Mouse (Mus musculus): ENCODE measurements at regions not wholly inside any gene's neighbourhood (a gene's known extent, or its start where the extent isn't known, plus 50 kb on each side); places are given as distances from the start of the nearest gene placed in this dataset.

- no peak for DNase-seq (ENCODE audit: low read depth, low spot score)
- no peaks in the 10 kb centered on the region for H3K4me1 ChIP-seq (ENCODE audit: control insufficient read depth in 2 of 2, insufficient read depth in 2 of 2, low read length in 2 of 2, poor library complexity in 1 of 2)
- no peak for TF ChIP-seq ZNF384 (IDR thresholded peaks at IDR 0.05; ENCODE audit: low read depth, low read length)
- TF ChIP-seq CHD2 (IDR thresholded peaks at IDR 0.05; ENCODE audit: low read depth, low read length): no peak
- TF ChIP-seq ZC3H11A (IDR thresholded peaks at IDR 0.05; ENCODE audit: borderline replicate concordance, low read depth, low read length): no peak
- no peak for TF ChIP-seq HCFC1 (IDR thresholded peaks at IDR 0.05; ENCODE audit: borderline replicate concordance, insufficient read depth, low read length)
- no peak for TF ChIP-seq MAFK (IDR thresholded peaks at IDR 0.05; ENCODE audit: insufficient read depth, low read depth, low read length)
- H3K27ac ChIP-seq (ENCODE audit: insufficient read depth, low read depth, low read length, poor library complexity, severe bottlenecking): no peak overlapping the region
- in situ Hi-C loops (cut with MboI; ENCODE audit: low sequenced_read_pairs in 2 of 2, unreplicated experiment in 2 of 2): no loop called here
- no peaks in the 10 kb centered on the region for H3K9me3 ChIP-seq (ENCODE audit: control insufficient read depth, insufficient read depth, low read depth, low read length)
- no peak overlapping the region for H3K4me3 ChIP-seq (ENCODE audit: insufficient read depth in 1 of 2, low read depth in 1 of 2, low read length in 2 of 2, poor library complexity in 1 of 2, severe bottlenecking in 1 of 2)
- no peak overlapping the region for H3K9ac ChIP-seq (ENCODE audit: insufficient read depth, low read depth, low read length, poor library complexity, severe bottlenecking)
- no peaks in the 10 kb centered on the region for H3K36me3 ChIP-seq (ENCODE audit: control insufficient read depth, insufficient read depth, low read length, poor library complexity, severe bottlenecking)
These were observed 523.9 kb upstream of the Hsf2 start for GRCm38 (mm10) chr10:56962096-56962807.

GRCm38 (mm10) chr10:56963215-56963614, 523.0 kb upstream of the Hsf2 start:
- Histone ChIP-seq H3K36me3 (ENCODE audit: control insufficient read depth, insufficient read depth, low read length, poor library complexity, severe bottlenecking) (no peaks in the 10 kb centered on the region), H3K4me1 (ENCODE audit: control insufficient read depth in 2 of 2, insufficient read depth in 2 of 2, low read length in 2 of 2, poor library complexity in 1 of 2) (no peaks in the 10 kb centered on the region), H3K9me3 (ENCODE audit: control insufficient read depth, insufficient read depth, low read depth, low read length) (no peaks in the 10 kb centered on the region), H3K27ac (ENCODE audit: insufficient read depth, low read depth, low read length, poor library complexity, severe bottlenecking) (no peak overlapping the region), H3K9ac (ENCODE audit: insufficient read depth, low read depth, low read length, poor library complexity, severe bottlenecking) (no peak overlapping the region), H3K4me3 (ENCODE audit: insufficient read depth in 1 of 2, low read depth in 1 of 2, low read length in 2 of 2, poor library complexity in 1 of 2, severe bottlenecking in 1 of 2) (no peak overlapping the region)
- in situ Hi-C loops (cut with MboI; ENCODE audit: low sequenced_read_pairs in 2 of 2, unreplicated experiment in 2 of 2): no loop called here
- TF ChIP-seq HCFC1 (IDR thresholded peaks at IDR 0.05; ENCODE audit: borderline replicate concordance, insufficient read depth, low read length) (no peak), MAFK (IDR thresholded peaks at IDR 0.05; ENCODE audit: insufficient read depth, low read depth, low read length) (no peak), ZNF384 (IDR thresholded peaks at IDR 0.05; ENCODE audit: low read depth, low read length) (no peak), ZC3H11A (IDR thresholded peaks at IDR 0.05; ENCODE audit: borderline replicate concordance, low read depth, low read length) (no peak), CHD2 (IDR thresholded peaks at IDR 0.05; ENCODE audit: low read depth, low read length) (no peak)
- no peak for DNase-seq (ENCODE audit: low read depth, low spot score)

GRCm38 (mm10) chr10:56968913-56969312, 517.3 kb upstream of the Hsf2 start:
- Histone ChIP-seq H3K4me3 (ENCODE audit: insufficient read depth in 1 of 2, low read depth in 1 of 2, low read length in 2 of 2, poor library complexity in 1 of 2, severe bottlenecking in 1 of 2) (no peak overlapping the region), H3K27ac (ENCODE audit: insufficient read depth, low read depth, low read length, poor library complexity, severe bottlenecking) (no peak overlapping the region), H3K9me3 (ENCODE audit: control insufficient read depth, insufficient read depth, low read depth, low read length) (no peaks in the 10 kb centered on the region), H3K9ac (ENCODE audit: insufficient read depth, low read depth, low read length, poor library complexity, severe bottlenecking) (no peak overlapping the region), H3K4me1 (ENCODE audit: control insufficient read depth in 2 of 2, insufficient read depth in 2 of 2, low read length in 2 of 2, poor library complexity in 1 of 2) (no peaks in the 10 kb centered on the region), H3K36me3 (ENCODE audit: control insufficient read depth, insufficient read depth, low read length, poor library complexity, severe bottlenecking) (no peaks in the 10 kb centered on the region)
- no peak for DNase-seq (ENCODE audit: low read depth, low spot score)
- in situ Hi-C loops (cut with MboI; ENCODE audit: low sequenced_read_pairs in 2 of 2, unreplicated experiment in 2 of 2): no loop called here
- no peak for TF ChIP-seq HCFC1 (IDR thresholded peaks at IDR 0.05; ENCODE audit: borderline replicate concordance, insufficient read depth, low read length)
- no peak for TF ChIP-seq ZC3H11A (IDR thresholded peaks at IDR 0.05; ENCODE audit: borderline replicate concordance, low read depth, low read length)
- no peak for TF ChIP-seq CHD2 (IDR thresholded peaks at IDR 0.05; ENCODE audit: low read depth, low read length)
- no peak for TF ChIP-seq MAFK (IDR thresholded peaks at IDR 0.05; ENCODE audit: insufficient read depth, low read depth, low read length)
- TF ChIP-seq ZNF384 (IDR thresholded peaks at IDR 0.05; ENCODE audit: low read depth, low read length): no peak

- H3K4me3 ChIP-seq (ENCODE audit: insufficient read depth in 1 of 2, low read depth in 1 of 2, low read length in 2 of 2, poor library complexity in 1 of 2, severe bottlenecking in 1 of 2): no peak overlapping the region
- no peak overlapping the region for H3K27ac ChIP-seq (ENCODE audit: insufficient read depth, low read depth, low read length, poor library complexity, severe bottlenecking)
- in situ Hi-C loops (cut with MboI; ENCODE audit: low sequenced_read_pairs in 2 of 2, unreplicated experiment in 2 of 2): loop anchor here (25.0 kb wide), 1 partner anchor 613 kb away; no protein-coding TSS in a partner anchor
- DNase-seq (ENCODE audit: low read depth, low spot score): no peak
- no peaks in the 10 kb centered on the region for H3K9me3 ChIP-seq (ENCODE audit: control insufficient read depth, insufficient read depth, low read depth, low read length)
- TF ChIP-seq HCFC1 (IDR thresholded peaks at IDR 0.05; ENCODE audit: borderline replicate concordance, insufficient read depth, low read length): no peak
- no peak for TF ChIP-seq MAFK (IDR thresholded peaks at IDR 0.05; ENCODE audit: insufficient read depth, low read depth, low read length)
- no peak for TF ChIP-seq ZNF384 (IDR thresholded peaks at IDR 0.05; ENCODE audit: low read depth, low read length)
- no peak for TF ChIP-seq CHD2 (IDR thresholded peaks at IDR 0.05; ENCODE audit: low read depth, low read length)
- TF ChIP-seq ZC3H11A (IDR thresholded peaks at IDR 0.05; ENCODE audit: borderline replicate concordance, low read depth, low read length): no peak
- H3K36me3 ChIP-seq (ENCODE audit: control insufficient read depth, insufficient read depth, low read length, poor library complexity, severe bottlenecking): no peaks in the 10 kb centered on the region
- H3K4me1 ChIP-seq (ENCODE audit: control insufficient read depth in 2 of 2, insufficient read depth in 2 of 2, low read length in 2 of 2, poor library complexity in 1 of 2): no peaks in the 10 kb centered on the region
- no peak overlapping the region for H3K9ac ChIP-seq (ENCODE audit: insufficient read depth, low read depth, low read length, poor library complexity, severe bottlenecking)
These were observed 511.4 kb upstream of the Hsf2 start for GRCm38 (mm10) chr10:56974812-56975211.
